Mouse (Mus musculus): ENCODE data around the gene Tigd4.

DNA sequence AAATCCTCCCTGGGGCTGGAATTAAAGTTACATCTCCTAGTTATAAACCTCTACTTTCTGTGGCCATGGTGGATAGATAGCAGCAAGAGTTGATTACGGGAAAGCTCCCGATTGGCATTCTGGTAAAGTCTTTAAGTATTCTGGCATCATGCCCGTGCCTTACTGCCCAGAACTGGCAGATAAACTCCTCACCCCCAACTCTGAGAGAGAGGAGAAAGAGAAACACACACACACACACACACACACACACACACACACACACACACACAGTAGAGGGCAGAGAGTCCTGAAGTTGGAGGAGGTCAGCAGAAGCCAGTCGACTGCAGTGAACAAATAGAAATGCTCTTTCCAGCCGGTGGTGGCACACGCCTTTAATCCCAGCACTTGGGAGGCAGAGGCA lies 43.7 kb downstream of the Tigd4 start:
- TF ChIP-seq CTCF (IDR thresholded peaks at IDR 0.05; ENCODE audit: control insufficient read depth, insufficient read depth, insufficient read length) (no peak), MAX (IDR thresholded peaks at IDR 0.05) (no peak), USF1 (IDR thresholded peaks at IDR 0.05; ENCODE audit: low read depth) (no peak), MYOG (IDR thresholded peaks at IDR 0.05; ENCODE audit: control insufficient read depth, extremely low read depth, insufficient read length) (no peak)

Measured in C2C12 (cell line).